Mouse (Mus musculus) bone marrow macrophage, adult 2 months (primary cell): ENCODE data around the gene Cnn2. TPM values are rescaled to one million over a fixed set of nuclear protein-coding genes. Genes with fewer than 3 reads are reported as not detected.

Experiments
- H3K27ac ChIP-seq: 2 replicates; pipeline ENCODE4 v1.5.1; 2012; ENCODE audit warnings: low read depth, low read length; ENCODE audit not compliant: insufficient read depth
- H3K4me1 ChIP-seq: 2 replicates; pipeline ENCODE4 v1.6.1; 2012; ENCODE audit warnings: low read length; ENCODE audit not compliant: control insufficient read depth, insufficient read depth
- H3K4me3 ChIP-seq: 2 replicates; pipeline ENCODE4 v1.5.1; 2012; ENCODE audit warnings: mild to moderate bottlenecking, low read length, moderate library complexity; ENCODE audit not compliant: insufficient read depth
- CTCF ChIP-seq: IDR thresholded peaks from 2 replicates; pipeline ENCODE4 v1.5.1; 2012; ENCODE audit warnings: low read depth, mild to moderate bottlenecking, low read length, moderate library complexity
- POLR2A ChIP-seq: IDR thresholded peaks from 2 replicates; pipeline ENCODE4 v1.6.1; 2012; ENCODE audit warnings: mild to moderate bottlenecking, low read depth, low read length, borderline replicate concordance
- polyA plus RNA-seq: library from polyadenylated mRNA; stranded (reverse); fragments of >200 nt; gene quantifications from 2 replicates; pipeline ENCODE4 v1.2.4, GENCODE M21; 2012; ENCODE audit not compliant: missing spikeins, insufficient read depth, insufficient read length

Cnn2 gene
- polyA plus RNA-seq, 1 experiment, result 41.5 TPM

DNA sequence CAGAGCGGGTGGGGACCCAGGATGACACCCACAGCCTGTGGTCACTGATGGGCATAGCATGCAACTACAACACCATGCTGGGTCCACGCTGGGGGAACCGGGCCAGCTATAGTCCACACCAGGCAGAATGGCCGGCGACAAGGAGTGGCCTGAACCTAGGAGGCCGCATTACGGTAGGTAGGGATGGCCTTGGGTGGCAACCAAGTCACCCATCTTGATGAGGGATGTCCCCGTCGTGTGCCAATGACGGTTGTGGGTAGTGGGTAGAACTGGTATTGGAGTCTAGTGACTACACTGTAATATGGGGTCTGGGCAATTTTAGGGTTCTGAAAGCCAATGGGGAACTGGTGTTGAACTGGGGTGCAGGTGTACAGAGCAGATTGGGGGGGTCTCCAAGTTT, 28.5 kb downstream of the Cnn2 start:
- peaks cover 17% of the 10 kb centered on the region for H3K4me1 ChIP-seq
- peak overlapping the region; percentile 83 for H3K27ac ChIP-seq

DNA sequence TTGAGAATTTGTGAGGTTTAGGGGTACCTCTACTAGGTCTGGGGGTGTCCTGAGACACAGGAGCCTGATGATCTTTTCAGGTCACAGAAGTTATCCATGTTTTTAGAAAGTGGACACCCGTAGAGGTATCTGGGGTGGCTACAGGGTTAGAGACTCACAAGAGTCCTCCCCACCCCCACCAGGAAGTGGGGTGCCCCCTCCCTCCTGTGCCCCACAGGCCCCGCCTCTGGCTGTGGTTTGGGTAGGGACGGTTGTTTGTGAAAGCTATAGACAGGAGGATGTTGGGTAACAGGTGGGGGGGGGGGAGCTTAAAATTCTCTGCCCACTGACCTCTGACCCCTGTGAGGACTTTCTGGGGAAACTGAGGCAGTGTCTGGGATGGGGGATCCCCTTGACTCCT, 29.0 kb downstream of the Cnn2 start:
- peaks cover 17% of the 10 kb centered on the region for H3K4me1 ChIP-seq
- H3K27ac ChIP-seq, result peak overlapping the region; percentile 91
- peak overlapping the region; percentile 76 for H3K4me3 ChIP-seq
- TF ChIP-seq CTCF (no peak), POLR2A (no peak)

More for the DNA sequence above, 28.5 kb downstream of the Cnn2 start:
- TF ChIP-seq POLR2A, result no peak
- TF ChIP-seq CTCF, result no peak
- H3K4me3 ChIP-seq, result peak overlapping the region; percentile 76

DNA sequence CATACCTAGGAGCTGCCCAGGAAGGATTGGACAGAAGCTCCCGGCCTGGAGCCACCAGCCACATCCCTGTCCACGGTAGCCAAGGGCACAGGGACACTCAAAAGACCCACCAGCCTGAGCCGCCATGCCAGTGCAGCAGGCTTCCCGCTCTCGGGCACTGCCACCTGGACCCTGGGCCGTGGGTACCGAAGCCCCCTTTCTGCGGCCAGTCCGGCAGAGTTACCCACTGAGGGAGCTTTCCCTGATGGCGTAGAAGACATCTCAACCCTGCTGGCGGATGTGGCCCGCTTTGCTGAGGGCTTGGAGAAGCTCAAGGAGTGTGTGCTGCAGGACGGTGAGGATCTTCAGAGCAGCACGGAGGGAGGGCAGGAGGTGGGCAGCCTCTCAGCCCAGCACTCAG, 29.4 kb downstream of the Cnn2 start:
- H3K4me1 ChIP-seq, result peaks cover 17% of the 10 kb centered on the region
- no peak for TF ChIP-seq POLR2A
- TF ChIP-seq CTCF, result no peak
- peak overlapping the region; percentile 76 for H3K4me3 ChIP-seq
- peak overlapping the region; percentile 91 for H3K27ac ChIP-seq

DNA sequence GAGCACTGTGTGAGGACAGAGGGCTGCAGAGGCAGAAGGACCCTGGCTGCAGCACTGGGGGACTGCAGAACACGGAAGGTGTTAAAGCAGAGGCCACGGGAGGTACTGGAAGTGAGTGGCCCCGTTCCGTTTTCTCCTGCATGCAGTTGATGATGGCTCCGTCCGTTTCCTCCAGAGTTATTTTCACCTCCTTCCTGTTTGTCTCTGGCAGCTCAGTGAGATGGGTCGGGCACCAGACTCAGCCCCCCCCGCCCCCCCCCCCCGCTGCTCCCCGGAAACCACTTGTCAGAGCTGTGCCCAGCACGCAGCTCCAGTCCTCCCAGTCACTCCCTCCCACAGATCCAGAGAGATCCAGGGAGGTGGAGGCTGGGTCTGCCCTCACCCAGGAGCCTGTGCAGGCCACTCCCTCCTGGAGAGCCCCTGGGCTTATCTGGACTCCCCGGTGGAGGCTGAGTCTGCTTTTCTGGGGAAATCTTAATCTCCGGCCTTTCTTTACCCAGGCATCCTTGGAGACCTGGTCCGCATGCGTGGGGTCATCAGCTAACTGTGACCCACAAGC, 30.4 kb downstream of the Cnn2 start:
- Histone ChIP-seq H3K4me3 (peak overlapping the region; percentile 57), H3K27ac (peak overlapping the region; percentile 92), H3K4me1 (peaks cover 24% of the 10 kb centered on the region)
- TF ChIP-seq CTCF, result no peak
- no peak for TF ChIP-seq POLR2A

DNA sequence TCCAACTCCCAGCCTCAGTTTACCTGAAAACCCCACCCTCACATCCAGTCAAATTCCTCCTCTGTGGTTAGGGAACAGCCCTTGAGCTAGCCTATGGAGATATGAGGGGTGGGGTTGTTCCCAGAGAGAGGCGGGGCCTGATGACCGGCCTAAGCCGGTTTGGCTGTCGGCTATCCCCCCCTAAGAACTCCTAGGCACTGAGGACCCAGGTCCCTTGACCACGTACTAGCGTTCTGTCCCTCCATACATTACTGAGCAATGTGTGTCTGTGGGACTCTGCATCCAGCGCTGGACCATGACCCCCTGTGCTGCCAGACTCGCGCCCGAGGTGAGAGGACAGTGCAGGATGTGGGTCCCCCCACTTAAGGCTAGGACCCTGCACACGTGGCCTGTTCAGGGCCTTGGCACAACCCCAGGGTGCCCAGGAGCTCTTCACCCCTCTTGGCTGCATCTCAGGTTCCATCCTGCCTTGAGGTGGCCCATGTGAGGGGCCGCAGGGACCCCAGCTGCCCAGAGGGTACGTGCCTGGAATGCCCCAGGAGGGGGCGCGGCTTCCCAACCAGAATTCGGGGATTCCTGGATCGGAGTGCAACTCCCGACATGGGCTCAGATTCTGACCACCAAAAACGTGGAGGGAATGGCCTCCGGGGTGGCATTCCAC, 31.2 kb downstream of the Cnn2 start:
- Histone ChIP-seq H3K27ac (peak overlapping the region; percentile 72), H3K4me1 (peaks cover 30% of the 10 kb centered on the region), H3K4me3 (peak overlapping the region; percentile 40; the same call in 1 of the 2 replicates)
- TF ChIP-seq CTCF (no peak; the same call in 1 of the 2 replicates), POLR2A (no peak)

DNA sequence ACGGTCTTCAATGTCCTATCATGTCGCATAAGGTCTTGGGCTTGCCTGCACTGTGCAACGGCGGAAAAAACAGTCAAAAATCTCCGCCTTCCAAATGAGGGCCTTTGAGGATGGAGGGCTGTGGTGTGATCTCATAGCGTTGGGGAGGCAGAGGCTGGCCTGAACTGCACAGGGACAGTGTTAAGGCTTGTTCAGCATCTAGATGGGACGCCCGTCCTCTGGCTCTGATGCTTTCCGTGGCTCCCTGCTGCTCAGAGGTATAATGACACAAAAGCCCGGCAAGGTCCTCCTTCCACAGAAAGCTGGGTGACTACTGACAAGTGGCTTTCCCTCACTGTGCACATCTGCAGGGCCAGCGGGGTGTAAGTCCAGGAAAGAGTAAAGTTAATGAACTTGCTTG, 31.8 kb downstream of the Cnn2 start:
- H3K4me1 ChIP-seq, result peaks cover 36% of the 10 kb centered on the region
- H3K27ac ChIP-seq, result no peak overlapping the region
- no peak for TF ChIP-seq POLR2A
- no peak for TF ChIP-seq CTCF
- H3K4me3 ChIP-seq, result no peak overlapping the region

DNA sequence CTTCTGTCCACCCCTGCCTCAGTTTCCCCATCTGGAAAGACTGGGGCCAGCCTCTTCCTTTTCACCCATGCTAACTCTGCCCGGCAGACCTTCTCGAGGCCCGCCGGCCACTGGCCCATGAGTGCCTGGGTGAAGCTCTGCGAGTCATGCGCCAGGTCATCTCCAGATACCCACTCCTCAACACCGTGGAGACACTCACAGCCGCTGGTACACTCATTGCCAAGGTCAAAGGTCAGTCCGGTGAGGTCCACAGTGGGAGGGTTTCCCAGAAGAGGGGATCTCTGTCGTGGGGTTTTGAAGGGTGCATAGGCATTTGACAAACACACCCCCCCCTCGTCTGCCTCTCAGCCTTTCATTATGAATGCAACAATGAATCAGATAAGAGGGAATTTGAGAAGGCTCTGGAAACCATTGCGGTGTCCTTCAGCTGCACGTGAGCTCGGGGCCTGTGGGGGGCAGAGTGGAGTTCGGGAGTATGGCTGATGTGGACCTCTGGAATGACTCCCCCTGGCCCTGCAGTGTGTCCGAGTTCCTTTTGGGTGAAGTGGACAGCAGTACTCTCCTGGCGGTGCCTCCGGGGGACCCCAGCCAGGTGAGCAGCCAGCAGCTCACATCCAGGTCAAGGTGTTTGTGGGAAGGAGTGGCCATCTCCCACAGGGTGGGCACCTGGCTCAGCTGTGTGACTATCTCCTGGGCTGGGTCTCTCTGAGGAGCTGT, 32.4 kb downstream of the Cnn2 start:
- Histone ChIP-seq H3K4me1 (peaks cover 41% of the 10 kb centered on the region), H3K27ac (no peak overlapping the region), H3K4me3 (no peak overlapping the region)
- no peak for TF ChIP-seq POLR2A
- TF ChIP-seq CTCF, result no peak

DNA sequence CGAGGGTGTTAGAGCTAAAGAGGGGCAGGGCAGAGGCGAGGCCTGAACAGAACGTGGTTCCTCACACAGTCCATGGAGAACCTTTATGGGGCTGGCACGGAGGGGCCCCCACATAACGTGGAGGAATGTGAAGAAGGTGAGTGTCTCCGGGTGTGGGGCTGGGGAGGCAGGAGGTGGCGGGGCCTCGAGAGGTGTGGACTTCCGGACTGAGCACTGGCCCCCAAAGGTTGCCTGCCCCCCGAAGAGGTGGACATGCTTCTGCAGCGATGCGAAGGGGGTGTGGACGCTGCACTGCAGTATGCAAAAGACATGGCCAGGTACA, 32.9 kb downstream of the Cnn2 start:
- Histone ChIP-seq H3K4me3 (no peak overlapping the region), H3K4me1 (peaks cover 38% of the 10 kb centered on the region), H3K27ac (no peak overlapping the region)
- TF ChIP-seq CTCF (no peak), POLR2A (no peak)

DNA sequence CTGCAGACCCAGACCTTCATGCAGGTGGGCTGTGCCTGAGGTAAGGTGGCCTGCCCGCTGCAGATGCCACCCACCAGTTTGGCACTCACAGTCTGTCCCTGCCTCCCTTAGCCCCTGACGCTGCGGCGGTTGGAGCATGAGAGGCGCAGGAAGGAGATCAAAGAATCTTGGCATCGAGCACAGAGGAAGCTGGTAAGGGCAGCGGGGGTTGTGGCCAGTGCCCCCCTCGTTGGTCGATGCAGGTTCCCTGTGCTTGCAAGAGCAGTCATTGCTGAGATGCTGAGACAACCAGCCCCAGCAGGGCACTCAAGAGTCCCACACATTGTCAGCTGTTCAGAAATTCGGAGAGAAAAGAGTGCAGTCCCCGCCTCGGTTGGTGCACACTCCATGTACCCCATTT, 33.8 kb downstream of the Cnn2 start:
- H3K4me3 ChIP-seq, result no peak overlapping the region
- no peak overlapping the region for H3K27ac ChIP-seq
- TF ChIP-seq CTCF (no peak), POLR2A (no peak)
- peaks cover 37% of the 10 kb centered on the region for H3K4me1 ChIP-seq

DNA sequence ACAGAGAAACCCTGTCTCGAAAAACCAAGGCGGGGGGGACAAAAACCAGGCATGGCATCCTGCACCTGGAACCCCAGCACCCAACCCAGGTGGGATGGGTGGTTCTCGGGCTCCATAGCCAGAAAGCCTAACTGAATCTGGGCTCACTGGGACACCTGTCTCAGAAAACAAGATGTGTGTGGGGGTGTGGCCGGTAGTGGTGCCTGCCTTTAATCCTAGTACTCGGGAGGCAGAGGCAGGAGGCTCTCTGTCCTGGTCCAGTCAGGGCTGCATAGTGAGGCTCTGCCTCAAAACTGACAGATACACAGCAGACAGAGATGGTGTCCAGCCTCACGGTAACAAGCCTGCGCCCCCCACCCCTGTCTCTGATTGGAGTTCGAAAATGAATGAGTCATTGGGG, 34.4 kb downstream of the Cnn2 start:
- Histone ChIP-seq H3K4me3 (no peak overlapping the region), H3K4me1 (peaks cover 37% of the 10 kb centered on the region), H3K27ac (peak overlapping the region; percentile 7; the same call in 1 of the 2 replicates)
- no peak for TF ChIP-seq CTCF
- no peak for TF ChIP-seq POLR2A

DNA sequence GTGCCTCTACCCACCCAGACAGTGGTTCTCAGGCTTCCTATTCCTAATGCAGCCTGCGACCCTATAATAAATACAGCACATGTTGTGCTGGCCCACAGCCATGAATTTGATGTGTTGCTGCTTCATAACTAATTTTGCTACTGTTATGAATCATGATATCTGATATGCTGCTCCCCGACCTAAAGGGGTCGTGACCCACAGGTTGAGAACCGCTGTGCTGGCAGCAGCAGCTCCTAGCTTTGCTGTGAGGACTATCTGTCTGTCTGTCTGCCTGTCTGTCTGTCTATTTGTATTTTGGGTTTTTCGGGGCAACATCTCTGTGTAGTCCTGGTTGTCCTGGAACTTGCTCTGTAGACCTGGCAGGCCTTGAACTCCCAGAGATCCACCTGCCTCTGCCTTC, 35.4 kb downstream of the Cnn2 start:
- peaks cover 37% of the 10 kb centered on the region for H3K4me1 ChIP-seq
- TF ChIP-seq POLR2A, result no peak
- TF ChIP-seq CTCF, result no peak
- H3K4me3 ChIP-seq, result peak overlapping the region; percentile 40; the same call in 1 of the 2 replicates
- H3K27ac ChIP-seq, result peak overlapping the region; percentile 84
